Mouse (Mus musculus) adipose tissue, adult 10 weeks (tissue): ENCODE data around the gene Akt1. TPM values are rescaled to one million over a fixed set of nuclear protein-coding genes. Genes with fewer than 3 reads are reported as not detected.

Experiments
- polyA plus RNA-seq: library from polyadenylated mRNA; stranded (reverse); fragments of 350-450 nt; fragmentation: Illumina TruSeq; extraction: RNeasy Lipid Tissue Mini Kit (QIAGEN cat#74804); gene quantifications from one replicate; pipeline ENCODE4 v1.2.3, GENCODE M21; 2014; ENCODE audit warnings: low read depth, low replicate concordance

The Akt1 gene
- polyA plus RNA-seq: 87.7 TPM

GRCm38 (mm10) chr12:112674132-112675011, at the start of gene Akt1:
Gene Akt1 (minus strand): TSS chr12:112674884.

GRCm38 (mm10) chr12:112720216-112720615, 45.5 kb upstream of the Akt1 start, which contains the start of gene Cep170b:
Gene Cep170b (plus strand): TSS chr12:112720455.

GRCm38 (mm10) chr12:112678555-112679026, 3.9 kb upstream of the Akt1 start, which contains the start of gene Zbtb42:
Gene Zbtb42 (plus strand): TSS chr12:112678828.

GRCm38 (mm10) chr12:112644180-112644854, 30.4 kb downstream of the Akt1 start, which contains the start of gene Siva1:
Gene Siva1 (plus strand): TSS chr12:112644679.

GRCm38 (mm10) chr12:112619686-112620353, 54.9 kb downstream of the Akt1 start, which contains the start of gene Adssl1:
Gene Adssl1 (plus strand): TSS chr12:112620045.

Other genes starting within 250 kb of the Akt1 start
- gene A530016L24Rik, start 185.4 kb downstream of the Akt1 start, polyA plus RNA-seq: 65.5 TPM
- not detected for gene Tmem179, start 158.1 kb downstream of the Akt1 start, polyA plus RNA-seq
- 25.2 TPM for gene Inf2, start 86.1 kb downstream of the Akt1 start, polyA plus RNA-seq
- 7.7 TPM for gene Adssl1, start 54.8 kb downstream of the Akt1 start, polyA plus RNA-seq
- gene Siva1, start 30.2 kb downstream of the Akt1 start, polyA plus RNA-seq: 23.4 TPM
- gene Zbtb42, start 3.9 kb upstream of the Akt1 start, polyA plus RNA-seq: 5.8 TPM
- 34.5 TPM for gene Cep170b, start 45.6 kb upstream of the Akt1 start, polyA plus RNA-seq
- 35.6 TPM for gene Pld4, start 85.8 kb upstream of the Akt1 start, polyA plus RNA-seq
- gene Ahnak2, start 127.8 kb upstream of the Akt1 start, polyA plus RNA-seq: 6.4 TPM
- gene Clba1, start 134.1 kb upstream of the Akt1 start, polyA plus RNA-seq: 8.9 TPM
- gene Cdca4, start 154.5 kb upstream of the Akt1 start, polyA plus RNA-seq: 10.8 TPM
- gene Gpr132, start 193.3 kb upstream of the Akt1 start, polyA plus RNA-seq: 2.7 TPM